Mouse (Mus musculus) midbrain, embryonic 16.5 days (tissue): ENCODE results near the gene Slc1a5. TPM values are rescaled to one million over a fixed set of nuclear protein-coding genes. Genes with fewer than 3 reads are reported as not detected.

Experiments used
- ATAC-seq: fragments of 200-750 bp; cut with Nextera tagmentation; 2 replicates; pipeline ENCODE4 v1.8.0; 2017; ENCODE audit warnings: moderate TSS enrichment
- H3K27ac ChIP-seq: fragments of 300-500 bp; sonication (generic); 2 replicates; pipeline ENCODE4 v1.5.1; 2014; ENCODE audit warnings: mild to moderate bottlenecking, low read length, mixed read lengths
- H3K27me3 ChIP-seq: fragments of 300-500 bp; sonication (generic); 2 replicates; pipeline ENCODE4 v1.6.1; 2014; ENCODE audit warnings: low read depth, low read length, mixed read lengths; ENCODE audit not compliant: control insufficient read depth, insufficient read depth
- H3K36me3 ChIP-seq: fragments of 300-500 bp; sonication (generic); 2 replicates; pipeline ENCODE4 v1.6.1; 2014; ENCODE audit warnings: mild to moderate bottlenecking, low read length, moderate library complexity, mixed read lengths; ENCODE audit not compliant: control insufficient read depth, insufficient read depth
- H3K4me1 ChIP-seq: fragments of 300-500 bp; sonication (generic); 2 replicates; pipeline ENCODE4 v1.6.1; 2014; ENCODE audit warnings: mild to moderate bottlenecking, low read length, mixed read lengths; ENCODE audit not compliant: control insufficient read depth, insufficient read depth
- H3K4me2 ChIP-seq: fragments of 300-500 bp; sonication (generic); 2 replicates; pipeline ENCODE4 v1.6.1; 2014; ENCODE audit warnings: mild to moderate bottlenecking, low read length, mixed read lengths
- H3K4me3 ChIP-seq: fragments of 300-500 bp; sonication (generic); 2 replicates; pipeline ENCODE4 v1.5.1; 2014; ENCODE audit warnings: low read depth, mild to moderate bottlenecking, low read length, moderate library complexity, mixed read lengths
- H3K9ac ChIP-seq: fragments of 300-500 bp; sonication (generic); 2 replicates; pipeline ENCODE4 v1.6.1; 2014; ENCODE audit warnings: low read depth, low read length, mixed read lengths
- H3K9me3 ChIP-seq: fragments of 300-500 bp; sonication (generic); replicated peaks from 2 replicates; pipeline ENCODE4 v1.6.1; 2014; ENCODE audit warnings: mild to moderate bottlenecking, low read length, mixed read lengths; ENCODE audit not compliant: control insufficient read depth, poor library complexity, severe bottlenecking
- WGBS: fragments of 180-500 bp; shearing (Covaris S2); extraction: QIAGEN DNeasy Blood & Tissue Kit; methylation state at CpG from one replicate; pipeline ENCODE4 v1.1.7; 2014; 5-methylcytosine and 5-hydroxymethylcytosine counted together
- polyA plus RNA-seq: library from polyadenylated mRNA; unstranded; fragments of >200 nt; fragmentation: Nextera tagmentation; extraction: Ambion mirVana; gene quantifications from 2 replicates; pipeline ENCODE4 v1.2.1, GENCODE M21; 2015

Slc1a5 gene
- polyA plus RNA-seq = 10.1 and 10.7 TPM in 2 replicates

DNA sequence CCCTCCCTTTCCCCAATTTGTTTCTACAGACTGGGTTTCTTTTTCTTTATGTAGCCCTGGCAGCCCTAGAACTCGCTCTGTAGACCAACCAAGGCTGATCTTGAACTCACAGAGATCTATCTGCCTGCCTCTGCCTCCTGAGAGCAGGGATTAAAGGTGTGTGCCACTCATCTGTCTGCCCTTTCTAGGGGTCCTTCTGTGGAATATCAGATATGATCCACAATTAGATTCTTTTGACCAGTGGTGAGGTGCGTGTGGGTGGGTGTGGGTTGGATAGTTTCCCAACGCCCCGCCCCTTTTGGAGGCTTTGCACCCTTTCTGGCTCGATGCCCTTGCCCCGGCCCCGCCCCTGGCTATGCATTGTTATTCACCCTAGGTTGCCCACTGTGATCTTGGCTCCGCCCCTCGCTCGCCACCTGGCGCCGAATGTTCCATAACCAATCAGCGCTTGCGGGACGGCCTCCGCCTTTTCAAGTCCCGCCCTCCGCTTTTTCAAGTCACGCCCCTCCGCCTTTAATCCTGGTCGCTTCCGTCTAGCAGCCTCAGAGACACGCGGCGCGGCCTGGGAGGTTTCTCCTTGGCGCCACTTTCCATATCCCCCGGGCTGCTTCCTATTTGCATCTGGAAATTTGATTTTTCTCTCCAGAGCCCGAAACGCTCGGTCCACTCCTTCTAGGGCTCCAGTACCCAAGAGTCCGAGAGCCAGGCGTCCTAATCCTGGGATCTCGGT is at the start of gene Slc1a5:
Gene Slc1a5 (plus strand): TSS at position 516 of the 730 bp plus-strand sequence.
- H3K27me3 ChIP-seq = no peaks in the 10 kb centered on the region
- ATAC-seq = peak; percentile 76
- H3K9me3 ChIP-seq = no peaks in the 10 kb centered on the region
- peaks cover 13% of the 10 kb centered on the region; the same call in 1 of the 2 replicates for H3K4me1 ChIP-seq
- peak within 1 kb of the TSS; percentile 99 for H3K4me2 ChIP-seq
- H3K4me3 ChIP-seq = peak within 1 kb of the TSS; percentile 57
- 3% methylated on average over 34 of the region's 34 CpGs for WGBS
- H3K9ac ChIP-seq = peak within 1 kb of the TSS; percentile 66
- H3K36me3 ChIP-seq = no peaks in the 10 kb centered on the region
- H3K27ac ChIP-seq = no peak within 1 kb of the TSS

GRCm38 (mm10) chr7:16731893-16732422 is 49.2 kb upstream of the Slc1a5 start:
- WGBS = 77% methylated on average over 7 of the region's 7 CpGs

DNA sequence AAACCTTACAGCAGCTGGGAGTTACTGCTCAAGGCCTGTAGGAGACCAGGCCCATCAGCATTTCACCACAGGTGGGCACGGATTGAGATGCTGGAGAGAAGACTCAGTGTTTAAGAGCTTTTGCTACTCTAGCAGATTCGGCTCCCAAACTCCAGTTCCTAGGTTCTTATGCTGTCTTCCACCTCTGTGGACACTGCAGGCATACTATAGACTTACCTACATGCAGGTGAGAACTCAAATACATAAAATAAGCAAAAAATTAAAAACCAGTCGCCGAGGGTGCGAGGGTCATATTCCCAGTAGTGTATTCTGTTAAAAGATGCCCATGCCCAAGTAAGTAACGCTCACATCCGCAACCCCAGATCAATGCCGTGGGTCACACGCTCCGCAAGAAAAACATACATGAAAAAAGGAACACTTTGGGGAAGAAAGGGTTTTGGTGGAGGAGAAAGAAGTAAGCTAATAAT is 43.5 kb upstream of the Slc1a5 start:
- peak; percentile 30; the same call in 1 of the 2 replicates for ATAC-seq
- Histone ChIP-seq H3K9me3 (no peaks in the 10 kb centered on the region), H3K36me3 (no peaks in the 10 kb centered on the region), H3K4me2 (peak overlapping the region; percentile 54), H3K4me3 (peak overlapping the region; percentile 90), H3K4me1 (peaks cover 15% of the 10 kb centered on the region), H3K27ac (peak overlapping the region; percentile 17; the same call in 1 of the 2 replicates), H3K9ac (peak overlapping the region; percentile 18; the same call in 1 of the 2 replicates), H3K27me3 (no peaks in the 10 kb centered on the region)
- WGBS = 39% methylated on average over 10 of the region's 10 CpGs

More at GRCm38 (mm10) chr7:16731893-16732422, 49.2 kb upstream of the Slc1a5 start:
- no peaks in the 10 kb centered on the region for H3K27me3 ChIP-seq
- no peak overlapping the region for H3K27ac ChIP-seq
- no peak overlapping the region for H3K4me3 ChIP-seq
- ATAC-seq = no peak
- no peaks in the 10 kb centered on the region for H3K9me3 ChIP-seq
- no peak overlapping the region for H3K4me2 ChIP-seq
- H3K36me3 ChIP-seq = no peaks in the 10 kb centered on the region
- peaks cover 7% of the 10 kb centered on the region; the same call in 1 of the 2 replicates for H3K4me1 ChIP-seq
- no peak overlapping the region for H3K9ac ChIP-seq

DNA sequence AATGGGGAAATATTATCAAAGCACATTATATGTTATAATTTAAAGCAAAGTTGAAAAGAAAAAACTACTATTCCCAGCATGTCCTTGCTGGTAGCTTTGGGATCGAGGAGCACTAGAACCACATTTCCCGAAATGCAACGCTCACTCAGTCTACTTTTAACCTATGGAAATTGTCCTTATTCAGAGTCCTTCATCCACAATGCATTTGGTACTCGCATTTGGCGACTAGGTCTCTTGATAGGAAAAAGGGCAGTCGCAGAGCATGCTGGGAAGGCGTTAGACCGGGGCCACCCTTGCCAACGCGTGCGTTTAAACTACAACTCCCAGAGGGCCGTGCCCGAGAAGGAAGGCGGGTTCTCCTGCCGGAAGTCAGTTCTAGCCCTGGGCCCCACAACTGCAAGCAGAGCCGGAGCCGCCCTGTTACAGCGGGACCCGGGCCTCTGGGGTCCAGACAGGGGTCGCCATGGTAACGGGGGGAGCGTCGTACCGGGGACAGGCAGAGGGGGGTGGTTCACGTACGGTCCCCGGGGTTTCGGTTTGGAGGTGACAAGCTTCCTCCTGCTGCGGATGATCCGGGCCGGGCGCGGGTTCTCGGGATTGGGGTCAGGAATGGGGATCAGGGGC is 43.0 kb upstream of the Slc1a5 start, which contains the start of gene Ap2s1:
Gene Ap2s1 (plus strand): TSS at position 338 of the 624 bp plus-strand sequence.
- peaks cover 1% of the 10 kb centered on the region for H3K36me3 ChIP-seq
- peaks cover 15% of the 10 kb centered on the region for H3K4me1 ChIP-seq
- under 1% methylated on average over 34 of the region's 34 CpGs for WGBS
- H3K27ac ChIP-seq = peak within 1 kb of the TSS; percentile 50
- H3K9me3 ChIP-seq = no peaks in the 10 kb centered on the region
- ATAC-seq = peak; percentile 97
- peak within 1 kb of the TSS; percentile 94 for H3K9ac ChIP-seq
- H3K4me3 ChIP-seq = peak within 1 kb of the TSS; percentile 90
- peak within 1 kb of the TSS; percentile 93 for H3K4me2 ChIP-seq
- H3K27me3 ChIP-seq = no peaks in the 10 kb centered on the region

DNA sequence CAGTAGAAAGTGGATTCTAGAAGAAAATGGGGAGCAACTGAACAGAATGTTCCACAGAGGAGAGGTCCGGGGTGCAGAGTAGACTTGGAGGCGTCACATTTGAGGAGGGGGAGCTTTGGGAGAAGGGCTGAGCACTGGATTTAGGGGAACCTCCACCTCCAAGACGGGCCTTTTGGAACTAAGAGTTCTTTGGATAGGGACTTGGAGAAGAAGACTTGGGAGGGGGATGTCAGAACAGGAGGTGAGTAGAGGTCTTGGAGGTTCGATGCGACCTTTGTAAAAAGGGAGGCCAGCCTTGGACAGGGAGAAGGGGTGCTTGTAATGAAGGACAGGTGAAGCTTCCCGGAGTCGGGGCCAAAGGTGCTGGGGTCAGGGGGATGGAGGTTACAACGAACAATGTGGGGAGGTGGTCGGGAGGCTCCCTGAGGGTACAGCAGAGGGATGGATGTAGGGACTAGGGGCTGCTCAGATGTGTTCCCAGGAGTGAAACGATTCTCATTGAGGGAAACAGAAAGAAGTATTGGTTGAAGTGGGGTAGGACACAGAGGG is 42.0 kb upstream of the Slc1a5 start:
- Histone ChIP-seq H3K4me1 (peaks cover 15% of the 10 kb centered on the region), H3K9me3 (no peaks in the 10 kb centered on the region), H3K9ac (peak overlapping the region; percentile 94), H3K4me3 (peak overlapping the region; percentile 90), H3K27ac (no peak overlapping the region), H3K36me3 (peaks cover 5% of the 10 kb centered on the region), H3K4me2 (peak overlapping the region; percentile 93), H3K27me3 (no peaks in the 10 kb centered on the region)
- no peak for ATAC-seq
- 57% methylated on average over 10 of the region's 10 CpGs for WGBS

- 96% methylated on average over 4 of the region's 4 CpGs for WGBS
- no peak for ATAC-seq
- H3K4me1 ChIP-seq = no peaks in the 10 kb centered on the region
- H3K4me3 ChIP-seq = no peak overlapping the region
- H3K36me3 ChIP-seq = peaks cover 43% of the 10 kb centered on the region
- H3K27ac ChIP-seq = no peak overlapping the region
- no peak overlapping the region for H3K9ac ChIP-seq
- H3K27me3 ChIP-seq = no peaks in the 10 kb centered on the region
- H3K9me3 ChIP-seq = no peaks in the 10 kb centered on the region
- H3K4me2 ChIP-seq = no peak overlapping the region
Observed at GRCm38 (mm10) chr7:16745373-16745772, 35.8 kb upstream of the Slc1a5 start.

GRCm38 (mm10) chr7:16746093-16746492 is 35.0 kb upstream of the Slc1a5 start:
- H3K27me3 ChIP-seq = no peaks in the 10 kb centered on the region
- H3K36me3 ChIP-seq = peaks cover 43% of the 10 kb centered on the region
- WGBS = 53% methylated on average over 3 of the region's 3 CpGs

DNA sequence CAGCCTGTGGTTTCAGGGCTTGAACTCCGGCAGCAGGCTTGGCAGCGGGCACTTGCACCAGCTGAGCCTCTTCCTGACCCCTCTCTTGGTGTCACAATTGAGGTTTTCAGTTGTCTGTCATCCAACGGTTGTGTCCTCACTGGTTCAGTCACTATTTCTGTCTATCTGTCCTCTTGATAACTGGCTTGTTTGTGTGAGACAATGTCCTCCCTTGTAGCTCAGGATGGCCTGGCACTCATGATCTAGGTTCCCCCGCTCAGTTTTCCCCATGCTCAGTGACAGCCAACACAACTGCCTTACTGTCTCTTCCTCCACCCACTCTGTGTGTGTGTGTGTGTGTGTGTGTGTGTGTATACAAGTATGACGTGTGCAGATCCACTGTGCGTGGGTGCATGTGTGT is 33.5 kb upstream of the Slc1a5 start:
- Histone ChIP-seq H3K4me1 (no peaks in the 10 kb centered on the region), H3K36me3 (peaks cover 43% of the 10 kb centered on the region), H3K4me3 (no peak overlapping the region), H3K27me3 (no peaks in the 10 kb centered on the region), H3K9me3 (no peaks in the 10 kb centered on the region), H3K9ac (no peak overlapping the region), H3K27ac (no peak overlapping the region), H3K4me2 (no peak overlapping the region)
- no peak for ATAC-seq
- WGBS = 93% methylated on average over 6 of the region's 6 CpGs

More at GRCm38 (mm10) chr7:16746093-16746492, 35.0 kb upstream of the Slc1a5 start:
- no peak overlapping the region for H3K9ac ChIP-seq
- ATAC-seq = peak; percentile 65; the same call in 1 of the 2 replicates
- no peak overlapping the region for H3K4me3 ChIP-seq
- H3K4me2 ChIP-seq = no peak overlapping the region
- no peaks in the 10 kb centered on the region for H3K9me3 ChIP-seq
- H3K4me1 ChIP-seq = no peaks in the 10 kb centered on the region
- no peak overlapping the region for H3K27ac ChIP-seq
